Mouse (Mus musculus) CH12.LX (cell line): ENCODE measurements around the gene Kcnk6.

ENCODE experiments used
- CTCF ChIP-seq, 2 experiments: IDR thresholded peaks in 1 of 2; conservative IDR thresholded peaks in 1 of 2; 2 replicates each; pipeline ENCODE4 v1.5.1; 2011 to 2012; ENCODE audit warnings: low read depth in 2 of 2, low read length in 2 of 2, improper control_type of control experiment in 1 of 2, inconsistent platforms in 1 of 2, mild to moderate bottlenecking in 1 of 2, moderate library complexity in 1 of 2
- E2F4 ChIP-seq: IDR thresholded peaks from 2 replicates; pipeline ENCODE4 v1.6.1; 2011; ENCODE audit warnings: low read depth, low read length, improper control_type of control experiment; ENCODE audit not compliant: insufficient replicate concordance
- ETS1 ChIP-seq: conservative IDR thresholded peaks from 2 replicates; pipeline ENCODE4 v1.6.1; 2012; ENCODE audit warnings: low read depth, mild to moderate bottlenecking, inconsistent platforms, low read length, improper control_type of control experiment, moderate library complexity
- GABPA ChIP-seq: IDR thresholded peaks from 2 replicates; pipeline ENCODE4 v1.6.1; 2012; ENCODE audit warnings: low read depth, low read length, improper control_type of control experiment, inconsistent platforms; ENCODE audit not compliant: insufficient replicate concordance
- HCFC1 ChIP-seq: IDR thresholded peaks from 2 replicates; pipeline ENCODE4 v1.6.1; 2012; ENCODE audit warnings: low read depth, mild to moderate bottlenecking, inconsistent platforms, low read length, improper control_type of control experiment
- KAT2A ChIP-seq: IDR thresholded peaks from 2 replicates; pipeline ENCODE4 v1.6.1; 2012; ENCODE audit warnings: low read length, improper control_type of control experiment, inconsistent platforms; ENCODE audit not compliant: insufficient replicate concordance
- MAZ ChIP-seq: IDR thresholded peaks from 2 replicates; pipeline ENCODE4 v1.6.1; 2012; ENCODE audit warnings: low read depth, mild to moderate bottlenecking, inconsistent platforms, low read length, improper control_type of control experiment, moderate library complexity
- MXI1 ChIP-seq: IDR thresholded peaks from 2 replicates; pipeline ENCODE4 v1.6.1; 2011; ENCODE audit warnings: mild to moderate bottlenecking, low read depth, low read length, improper control_type of control experiment
- POLR2A ChIP-seq: IDR thresholded peaks from 2 replicates; pipeline ENCODE4 v1.6.1; 2011; ENCODE audit warnings: low read depth, mild to moderate bottlenecking, improper control_type of control experiment, low read length
- RAD21 ChIP-seq: IDR thresholded peaks from 2 replicates; pipeline ENCODE4 v1.6.1; 2011; ENCODE audit warnings: low read depth, mild to moderate bottlenecking, low read length, improper control_type of control experiment, moderate library complexity
- RCOR1 ChIP-seq: conservative IDR thresholded peaks from 2 replicates; pipeline ENCODE4 v1.6.1; 2012; ENCODE audit warnings: low read depth, mild to moderate bottlenecking, inconsistent platforms, low read length, improper control_type of control experiment
- SMC3 ChIP-seq: IDR thresholded peaks from 2 replicates; pipeline ENCODE4 v1.6.1; 2011; ENCODE audit warnings: low read depth, low read length, improper control_type of control experiment
- USF1 ChIP-seq: IDR thresholded peaks from 2 replicates; pipeline ENCODE4 v1.6.1; 2014; ENCODE audit warnings: low read depth, mild to moderate bottlenecking, inconsistent platforms, low read length, improper control_type of control experiment
- ZNF384 ChIP-seq: IDR thresholded peaks from 2 replicates; pipeline ENCODE4 v1.6.1; 2012; ENCODE audit warnings: low read depth, low read length, improper control_type of control experiment, inconsistent platforms

DNA sequence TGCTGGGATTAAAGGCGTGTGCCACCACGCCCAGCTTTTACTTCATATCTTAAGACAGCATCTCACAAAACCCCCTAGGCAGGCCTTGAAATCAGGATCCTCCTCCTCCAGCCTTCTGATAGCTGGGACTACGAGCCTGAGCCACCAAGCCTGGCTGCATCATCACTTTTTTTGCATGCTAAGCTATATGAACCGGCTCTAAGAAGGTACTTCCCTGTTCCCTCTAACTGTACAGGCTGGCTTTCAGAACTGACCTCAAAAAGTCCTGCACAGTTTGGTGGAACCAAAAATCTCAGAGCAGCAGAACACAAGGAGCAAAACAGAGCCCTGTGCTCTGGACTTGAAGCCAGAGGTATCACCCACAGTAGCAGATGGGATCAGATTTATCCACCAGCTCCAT, 4.1 kb downstream of the Kcnk6 start:
- TF ChIP-seq CTCF (conservative IDR thresholded peaks at IDR 0.05 in 1 of 2, IDR thresholded peaks at IDR 0.05 in 1 of 2; ENCODE audit: low read depth in 2 of 2, low read length in 2 of 2) (no peak), E2F4 (no peak), GABPA (no peak), HCFC1 (no peak), SMC3 (no peak), ZNF384 (no peak), USF1 (no peak), RCOR1 (no peak), POLR2A (no peak), MAZ (no peak), ETS1 (no peak), KAT2A (no peak), RAD21 (no peak), MXI1 (no peak)
